Mouse (Mus musculus): Measurements from ENCODE around the gene Git2. TPM values are rescaled to one million over a fixed set of nuclear protein-coding genes. Genes with fewer than 3 reads are reported as not detected.

Git2 gene
- polyA plus RNA-seq, 3 experiments from 2014 or later = 115 to 202 (median 146) TPM

GRCm38 (mm10) chr5:114719003-114719927 is 56.1 kb downstream of the Git2 start:
- ATAC-seq = no peak

- no peak for ATAC-seq
These were observed 56.8 kb downstream of the Git2 start for GRCm38 (mm10) chr5:114718483-114718882.

- ATAC-seq = no peak
These were observed 57.4 kb downstream of the Git2 start for GRCm38 (mm10) chr5:114717937-114718336.

GRCm38 (mm10) chr5:114717292-114717691 is 58.0 kb downstream of the Git2 start:
- ATAC-seq = no peak

GRCm38 (mm10) chr5:114714551-114714950 is 60.8 kb downstream of the Git2 start:
- no peak for ATAC-seq

GRCm38 (mm10) chr5:114709357-114709756 is 66.0 kb downstream of the Git2 start:
- no peak for ATAC-seq

GRCm38 (mm10) chr5:114708491-114708890 is 66.8 kb downstream of the Git2 start:
- ATAC-seq = no peak

GRCm38 (mm10) chr5:114707265-114708068 is 67.8 kb downstream of the Git2 start, which contains the start of gene Tchp:
Gene Tchp (plus strand): TSS chr5:114707760.
- ATAC-seq = peak; percentile 87

GRCm38 (mm10) chr5:114702403-114703392 is 72.6 kb downstream of the Git2 start:
- ATAC-seq = no peak

- ATAC-seq = no peak
These were observed 76.3 kb downstream of the Git2 start for GRCm38 (mm10) chr5:114699015-114699414.

- no peak for ATAC-seq
These were observed 77.1 kb downstream of the Git2 start for GRCm38 (mm10) chr5:114698044-114698746.

- ATAC-seq = no peak
These were observed 78.4 kb downstream of the Git2 start for GRCm38 (mm10) chr5:114696939-114697338.

- ATAC-seq = no peak
These were observed 79.5 kb downstream of the Git2 start for GRCm38 (mm10) chr5:114695775-114696174.

GRCm38 (mm10) chr5:114690633-114691567 is 84.4 kb downstream of the Git2 start, which contains the start of gene Gltp:
Gene Gltp (minus strand): TSS chr5:114690984.
- ATAC-seq = peak; percentile 96

- ATAC-seq = peak; percentile 30
These were observed 85.5 kb downstream of the Git2 start for GRCm38 (mm10) chr5:114689700-114690366.

- no peak for ATAC-seq
These were observed 86.6 kb downstream of the Git2 start for GRCm38 (mm10) chr5:114688703-114689102.

GRCm38 (mm10) chr5:114687901-114688300 is 87.4 kb downstream of the Git2 start:
- ATAC-seq = no peak

GRCm38 (mm10) chr5:114686726-114687210 is 88.5 kb downstream of the Git2 start:
- no peak for ATAC-seq

GRCm38 (mm10) chr5:114685986-114686385 is 89.3 kb downstream of the Git2 start:
- no peak for ATAC-seq

All from inflammation-experienced regulatory T-cells, adult 6 months (primary cell).